Mouse (Mus musculus) embryonic facial prominence, embryonic 11.5 days (tissue): Measurements from ENCODE around the gene Mafg. TPM values are rescaled to one million over a fixed set of nuclear protein-coding genes. Genes with fewer than 3 reads are reported as not detected.
A peak's percentile ranks its signal among the peaks of the same experiment; 100 is the strongest.

Experiments
- ATAC-seq: fragments of 200-750 bp; cut with Nextera tagmentation; replicated peaks from 2 replicates; pipeline ENCODE4 v1.8.0; 2017; ENCODE audit warnings: low read depth; ENCODE audit not compliant: insufficient number of reproducible peaks, low FRiP score, low TSS enrichment
- DNase-seq: peaks from one replicate; pipeline ENCODE4 v3.0.0-alpha.2; 2015; ENCODE audit warnings: low spot score
- H3K27ac ChIP-seq: fragments of 300-500 bp; sonication (generic); replicated peaks from 2 replicates; pipeline ENCODE4 v1.5.1; 2014; ENCODE audit warnings: mild to moderate bottlenecking, low read depth, low read length, control low read depth
- H3K27me3 ChIP-seq: fragments of 300-500 bp; sonication (generic); 2 replicates; pipeline ENCODE4 v1.6.1; 2014; ENCODE audit warnings: mild to moderate bottlenecking, low read length, moderate library complexity, mixed read lengths; ENCODE audit not compliant: control insufficient read depth, insufficient read depth
- H3K36me3 ChIP-seq: fragments of 300-500 bp; sonication (generic); replicated peaks from 2 replicates; pipeline ENCODE4 v1.6.1; 2014; ENCODE audit warnings: low read depth, mild to moderate bottlenecking, low read length, moderate library complexity, mixed read lengths; ENCODE audit not compliant: control insufficient read depth, insufficient read depth
- H3K4me1 ChIP-seq: fragments of 300-500 bp; sonication (generic); 2 replicates; pipeline ENCODE4 v1.6.1; 2014; ENCODE audit warnings: low read length, mixed read lengths; ENCODE audit not compliant: control insufficient read depth, insufficient read depth
- H3K4me2 ChIP-seq: fragments of 300-500 bp; sonication (generic); 2 replicates; pipeline ENCODE4 v1.6.1; 2014; ENCODE audit warnings: low read depth, mild to moderate bottlenecking, control low read depth, low read length, moderate library complexity
- H3K4me3 ChIP-seq: fragments of 300-500 bp; sonication (generic); 2 replicates; pipeline ENCODE4 v1.5.1; 2014; ENCODE audit warnings: low read depth, low read length, control low read depth
- H3K9ac ChIP-seq: fragments of 300-500 bp; sonication (generic); replicated peaks from 2 replicates; pipeline ENCODE4 v1.6.1; 2014; ENCODE audit warnings: mild to moderate bottlenecking, control low read depth, low read length
- H3K9me3 ChIP-seq: fragments of 300-500 bp; sonication (generic); replicated peaks from 2 replicates; pipeline ENCODE4 v1.6.1; 2016; ENCODE audit warnings: mild to moderate bottlenecking, low read length, inconsistent platforms, mixed read lengths; ENCODE audit not compliant: control insufficient read depth
- WGBS: fragments of 180-500 bp; shearing (Covaris S2); extraction: QIAGEN DNeasy Blood & Tissue Kit; methylation state at CpG from one replicate; pipeline ENCODE4 v1.1.7; 2014; 5-methylcytosine and 5-hydroxymethylcytosine counted together
- polyA plus RNA-seq: library from polyadenylated mRNA; unstranded; fragments of >200 nt; fragmentation: Nextera tagmentation; extraction: Ambion mirVana; gene quantifications from 2 replicates; pipeline ENCODE4 v1.2.1, GENCODE M21; 2014

The Mafg gene
- polyA plus RNA-seq, 1 experiment from 2014 or later, result 16.7 TPM

DNA sequence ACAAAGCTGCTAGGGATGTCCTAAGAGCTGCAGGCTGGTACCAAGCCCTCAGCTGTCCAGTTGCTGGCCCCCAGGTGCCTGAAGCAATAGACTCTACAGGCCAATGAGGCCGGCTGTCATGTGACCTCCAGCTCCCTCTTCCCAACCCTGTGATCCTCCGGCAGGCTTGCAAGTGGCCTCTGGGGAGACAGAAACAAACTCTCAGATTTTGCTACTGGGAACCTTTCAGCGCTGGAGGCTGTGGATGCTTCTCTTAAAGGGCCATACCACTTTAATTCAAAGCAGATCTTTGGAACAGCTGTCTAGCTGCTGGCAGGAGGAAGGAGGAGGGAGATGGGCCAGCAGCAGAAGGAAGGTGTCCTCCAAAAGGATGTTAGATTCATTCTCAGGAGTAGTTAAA, 33.2 kb upstream of the Mafg start:
- DNase-seq (peak; percentile 62), ATAC-seq (no peak)
- Histone ChIP-seq H3K36me3 (no peaks in the 10 kb centered on the region), H3K27me3 (peaks cover 13% of the 10 kb centered on the region), H3K9me3 (no peaks in the 10 kb centered on the region), H3K4me3 (no peak overlapping the region), H3K9ac (no peak overlapping the region), H3K4me2 (no peak overlapping the region), H3K27ac (no peak overlapping the region), H3K4me1 (no peaks in the 10 kb centered on the region)
- WGBS, result 3% methylated on average over 3 of the region's 3 CpGs

DNA sequence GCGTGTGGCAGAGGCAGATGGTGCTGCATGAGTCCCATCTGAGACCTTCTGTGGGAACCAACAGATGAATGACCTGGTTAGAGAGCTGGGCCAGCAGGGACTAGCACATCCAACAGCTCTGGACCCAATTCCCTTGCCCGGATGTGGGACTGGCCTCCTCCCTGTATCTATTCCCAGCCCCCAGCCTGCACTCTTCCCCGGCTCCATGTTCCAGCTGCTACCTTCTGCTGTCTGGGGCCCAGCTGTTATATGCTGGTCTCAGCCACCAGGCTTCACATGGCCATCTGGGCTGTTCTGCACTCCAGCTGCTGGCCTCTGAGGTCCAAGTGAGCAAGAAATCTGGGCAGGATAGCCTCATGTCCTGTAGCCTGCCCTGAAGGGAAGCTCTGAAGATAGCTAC, 32.0 kb upstream of the Mafg start:
- Histone ChIP-seq H3K36me3 (no peaks in the 10 kb centered on the region), H3K27ac (no peak overlapping the region), H3K9me3 (no peaks in the 10 kb centered on the region), H3K4me1 (peaks cover 6% of the 10 kb centered on the region), H3K9ac (no peak overlapping the region), H3K27me3 (peaks cover 25% of the 10 kb centered on the region), H3K4me3 (no peak overlapping the region), H3K4me2 (no peak overlapping the region)
- no peak for ATAC-seq
- WGBS, result 78% methylated on average over 3 of the region's 3 CpGs
- DNase-seq, result no peak

DNA sequence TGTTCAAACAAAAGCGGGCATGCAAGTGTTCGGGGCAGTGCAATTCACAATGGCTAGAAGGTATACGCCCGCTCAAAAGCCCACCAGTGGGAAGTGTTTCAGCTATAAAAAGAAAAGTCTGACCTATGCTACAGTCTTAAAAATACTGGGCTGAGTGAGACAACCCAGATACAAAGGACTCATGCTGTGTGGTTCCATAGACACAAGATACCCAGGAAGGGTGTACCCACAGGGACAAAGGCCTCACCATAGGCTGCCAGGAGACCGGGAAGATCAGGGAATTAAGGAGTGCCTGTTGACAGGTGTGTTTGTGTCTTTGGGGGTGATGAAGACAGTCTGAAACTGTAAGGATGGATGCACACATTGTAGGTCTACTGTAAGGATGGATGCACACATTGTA, 30.3 kb upstream of the Mafg start:
- Histone ChIP-seq H3K36me3 (no peaks in the 10 kb centered on the region), H3K4me1 (peaks cover 9% of the 10 kb centered on the region), H3K9ac (no peak overlapping the region), H3K27ac (no peak overlapping the region), H3K9me3 (no peaks in the 10 kb centered on the region), H3K4me3 (no peak overlapping the region), H3K27me3 (peaks cover 42% of the 10 kb centered on the region), H3K4me2 (no peak overlapping the region)
- no peak for ATAC-seq
- no peak for DNase-seq
- WGBS, result 81% methylated on average over 5 of the region's 5 CpGs

DNA sequence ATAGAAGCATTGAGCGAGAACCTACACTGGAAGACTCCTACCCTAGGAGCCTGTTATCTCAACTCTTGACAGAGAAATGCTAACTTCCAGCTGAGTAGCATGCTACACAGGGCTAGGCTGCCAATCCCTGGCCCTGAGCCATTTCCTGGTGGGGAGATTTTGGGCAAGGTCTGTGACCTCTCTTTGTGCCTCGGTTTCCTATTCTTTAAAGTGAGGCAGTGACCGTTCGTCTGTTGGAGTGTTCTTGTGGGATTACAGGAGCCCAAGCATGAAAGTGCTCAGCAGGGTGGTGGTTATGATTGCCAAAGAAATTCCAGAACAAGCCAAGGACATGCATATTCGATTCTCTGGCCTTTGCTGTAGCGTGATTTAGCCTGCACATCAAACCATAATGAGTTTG, 29.4 kb upstream of the Mafg start:
- H3K4me3 ChIP-seq, result no peak overlapping the region
- DNase-seq, result no peak
- no peaks in the 10 kb centered on the region for H3K9me3 ChIP-seq
- H3K4me2 ChIP-seq, result no peak overlapping the region
- no peaks in the 10 kb centered on the region for H3K36me3 ChIP-seq
- no peak for ATAC-seq
- 59% methylated on average over 6 of the region's 6 CpGs for WGBS
- H3K9ac ChIP-seq, result no peak overlapping the region
- H3K4me1 ChIP-seq, result peaks cover 9% of the 10 kb centered on the region
- H3K27ac ChIP-seq, result no peak overlapping the region
- H3K27me3 ChIP-seq, result peaks cover 48% of the 10 kb centered on the region

DNA sequence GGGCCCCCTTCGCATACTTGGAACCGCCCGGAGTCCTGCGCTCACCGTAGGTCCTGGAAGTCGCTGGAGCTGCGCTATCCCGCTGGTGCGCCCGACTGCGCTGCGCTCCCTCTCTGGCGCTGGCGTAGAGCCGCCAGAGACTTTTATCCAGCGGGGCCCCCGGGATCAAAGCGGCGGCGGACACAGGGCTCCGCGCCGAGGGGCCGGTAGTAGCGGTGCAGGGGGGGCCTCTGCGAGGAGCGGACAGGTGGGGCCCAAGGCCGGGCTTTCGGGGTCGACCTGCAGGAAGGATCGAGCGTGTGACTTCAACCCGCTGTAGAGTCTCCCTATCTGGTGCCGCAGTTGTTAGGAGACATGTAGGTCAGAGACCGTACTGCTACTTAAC, 27.7 kb upstream of the Mafg start, which contains the start of gene Notum:
TSS of gene Notum (minus strand) at position 100 of the 385 bp plus-strand sequence.
- Histone ChIP-seq H3K27me3 (peaks cover 54% of the 10 kb centered on the region), H3K4me3 (peak within 1 kb of the TSS; percentile 42), H3K9me3 (no peaks in the 10 kb centered on the region), H3K27ac (no peak within 1 kb of the TSS), H3K9ac (peak within 1 kb of the TSS; percentile 37), H3K4me1 (peaks cover 9% of the 10 kb centered on the region), H3K4me2 (peak within 1 kb of the TSS; percentile 80), H3K36me3 (no peaks in the 10 kb centered on the region)
- no peak for ATAC-seq
- WGBS, result under 1% methylated on average over 35 of the region's 35 CpGs
- no peak for DNase-seq

DNA sequence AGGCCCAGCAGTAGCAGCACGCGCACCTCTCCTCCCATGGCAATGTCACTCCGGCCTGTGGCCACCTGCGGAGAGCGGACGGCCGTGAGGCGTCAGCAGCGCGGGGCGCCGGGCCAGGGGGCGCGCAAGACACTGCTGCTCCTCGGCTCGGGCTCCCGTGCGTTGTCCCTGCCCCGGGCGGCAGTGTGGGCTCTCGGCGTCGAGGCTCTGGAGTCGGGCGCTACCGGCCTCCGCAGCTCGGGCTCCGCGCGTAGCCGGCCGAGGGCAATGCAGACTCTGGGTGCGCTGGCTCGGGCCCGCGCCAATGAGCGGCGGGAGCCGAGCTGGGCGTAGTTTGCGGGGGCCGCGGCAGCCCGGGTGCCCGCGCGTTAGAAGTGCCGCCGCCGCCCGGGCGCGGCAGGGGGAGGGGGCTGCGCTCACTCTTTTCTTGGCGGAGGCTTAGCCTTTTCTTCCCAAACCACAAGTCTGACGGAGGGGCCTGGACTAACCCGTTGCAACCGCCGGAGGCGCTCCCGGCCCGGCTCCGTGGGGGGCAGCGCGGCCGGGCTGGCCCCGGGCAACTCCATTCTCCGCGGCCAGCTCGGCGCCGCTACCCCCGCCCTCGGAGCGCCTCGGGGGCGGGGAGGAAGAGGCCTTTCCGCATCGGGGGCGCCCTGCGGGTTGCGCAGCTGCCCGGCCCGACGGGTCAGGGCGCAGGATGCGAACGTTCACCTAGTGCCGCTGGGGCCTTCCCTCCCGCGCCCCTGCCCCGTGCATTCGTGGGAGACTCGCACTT, 27.1 kb upstream of the Mafg start:
- H3K4me1 ChIP-seq, result peaks cover 9% of the 10 kb centered on the region
- no peaks in the 10 kb centered on the region for H3K9me3 ChIP-seq
- H3K36me3 ChIP-seq, result no peaks in the 10 kb centered on the region
- H3K4me3 ChIP-seq, result peak overlapping the region; percentile 42
- no peak overlapping the region for H3K27ac ChIP-seq
- ATAC-seq (no peak; the same call in 1 of the 2 replicates), DNase-seq (peak; percentile 65)
- peak overlapping the region; percentile 80 for H3K4me2 ChIP-seq
- peak overlapping the region; percentile 37 for H3K9ac ChIP-seq
- WGBS, result under 1% methylated on average over 76 of the region's 95 CpGs
- H3K27me3 ChIP-seq, result peaks cover 54% of the 10 kb centered on the region

DNA sequence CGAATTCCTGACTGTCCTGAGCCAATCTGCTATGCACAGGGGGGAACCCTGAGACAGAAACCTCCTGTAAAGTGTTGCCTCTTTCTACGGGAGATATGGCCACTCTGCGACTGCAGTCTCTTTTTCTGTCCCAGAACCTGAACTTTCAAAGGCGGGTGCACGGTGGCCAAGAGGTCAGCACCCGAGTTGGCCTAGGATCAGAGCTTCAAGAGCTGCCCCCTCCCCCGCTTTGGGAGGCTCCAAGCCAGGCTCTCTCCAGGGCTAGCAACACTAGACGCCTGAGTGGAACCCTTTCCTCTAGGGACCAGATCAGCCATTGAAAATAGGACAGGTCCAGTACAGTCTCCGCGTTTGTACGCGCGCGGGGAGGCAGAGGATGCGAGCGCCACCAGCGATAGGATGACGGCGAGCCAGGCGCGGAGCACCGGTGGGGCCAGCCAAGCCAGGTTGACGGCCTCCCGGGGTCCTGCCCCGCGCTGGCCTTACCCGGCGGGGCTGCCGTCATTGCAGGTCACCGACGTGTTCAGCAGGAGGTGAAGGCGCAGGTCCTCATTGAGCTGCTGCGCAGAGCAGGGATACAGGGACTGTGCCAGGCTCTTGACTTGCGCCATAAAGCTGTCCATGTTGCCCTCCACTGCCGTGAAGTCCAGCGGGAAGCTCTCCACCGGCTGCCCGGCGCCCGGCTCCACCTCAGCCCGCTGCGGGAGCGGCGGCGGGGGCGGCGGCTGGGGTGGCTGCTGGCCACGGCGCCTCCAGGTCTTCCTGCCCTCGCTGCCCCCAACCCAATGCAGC, 26.3 kb upstream of the Mafg start:
- ATAC-seq, result peak; percentile 22; the same call in 1 of the 2 replicates
- WGBS, result 4% methylated on average over 50 of the region's 50 CpGs
- Histone ChIP-seq H3K4me2 (peak overlapping the region; percentile 80), H3K4me3 (peak overlapping the region; percentile 42), H3K9me3 (no peaks in the 10 kb centered on the region), H3K36me3 (no peaks in the 10 kb centered on the region), H3K4me1 (peaks cover 9% of the 10 kb centered on the region), H3K27ac (no peak overlapping the region), H3K9ac (peak overlapping the region; percentile 37; the same call in 1 of the 2 replicates), H3K27me3 (peaks cover 54% of the 10 kb centered on the region)
- DNase-seq, result no peak
